Mouse (Mus musculus) frontal cortex, postnatal 10 days (tissue): ENCODE measurements around the gene Mas1.
A peak's percentile ranks its signal among the peaks of the same experiment; 100 is the strongest.

Source experiments
- DNase-seq, 2 experiments: peaks; one replicate each; pipeline ENCODE4 v3.0.0; 2022; ENCODE audit warnings: low spot score in 2 of 2, mixed read lengths in 1 of 2

The Mas1 gene

GRCm38 (mm10) chr17:12872275-12873028, 4.5 kb upstream of the Mas1 start:
- peak in 1 of 2 experiments; percentile 38 for DNase-seq

GRCm38 (mm10) chr17:12868640-12869039, 697 bp upstream of the Mas1 start:
- DNase-seq = no peak

- no peak for DNase-seq
Observed at GRCm38 (mm10) chr17:12866853-12867252, 1.1 kb downstream of the Mas1 start.

- DNase-seq = no peak
Observed at GRCm38 (mm10) chr17:12865407-12865806, 2.5 kb downstream of the Mas1 start.

GRCm38 (mm10) chr17:12864111-12864510, 3.8 kb downstream of the Mas1 start:
- no peak for DNase-seq

- no peak for DNase-seq
Observed at GRCm38 (mm10) chr17:12859006-12859520, 8.9 kb downstream of the Mas1 start.

GRCm38 (mm10) chr17:12858072-12858471, 9.9 kb downstream of the Mas1 start:
- DNase-seq = no peak

GRCm38 (mm10) chr17:12857395-12857794, 10.5 kb downstream of the Mas1 start:
- DNase-seq = no peak

GRCm38 (mm10) chr17:12854386-12854785, 13.6 kb downstream of the Mas1 start:
- no peak for DNase-seq

- no peak for DNase-seq
Observed at GRCm38 (mm10) chr17:12853821-12854220, 14.1 kb downstream of the Mas1 start.

- peak in 1 of 2 experiments; percentile 32 for DNase-seq
Observed at GRCm38 (mm10) chr17:12851689-12852088, 16.3 kb downstream of the Mas1 start.

- DNase-seq = peak in 1 of 2 experiments; percentile 44
Observed at GRCm38 (mm10) chr17:12849778-12850382, 18.1 kb downstream of the Mas1 start.

- DNase-seq = no peak
Observed at GRCm38 (mm10) chr17:12847736-12848135, 20.2 kb downstream of the Mas1 start.

GRCm38 (mm10) chr17:12846474-12846873, 21.5 kb downstream of the Mas1 start:
- no peak for DNase-seq

GRCm38 (mm10) chr17:12845862-12846261, 22.1 kb downstream of the Mas1 start:
- no peak for DNase-seq

GRCm38 (mm10) chr17:12844540-12844939, 23.4 kb downstream of the Mas1 start:
- DNase-seq = no peak

GRCm38 (mm10) chr17:12843826-12844225, 24.1 kb downstream of the Mas1 start:
- DNase-seq = no peak

- DNase-seq = peak; percentile 39 to 43
Observed at GRCm38 (mm10) chr17:12839475-12840267, 28.3 kb downstream of the Mas1 start.

GRCm38 (mm10) chr17:12835738-12836137, 32.2 kb downstream of the Mas1 start:
- no peak for DNase-seq

- no peak for DNase-seq
Observed at GRCm38 (mm10) chr17:12834826-12835225, 33.1 kb downstream of the Mas1 start.

GRCm38 (mm10) chr17:12834317-12834716, 33.6 kb downstream of the Mas1 start:
- DNase-seq = no peak

- DNase-seq = no peak
Observed at GRCm38 (mm10) chr17:12832657-12833056, 35.3 kb downstream of the Mas1 start.
